Mouse (Mus musculus) bone marrow macrophage, adult 2 months (primary cell): ENCODE measurements around the gene Syt2. TPM values are rescaled to one million over a fixed set of nuclear protein-coding genes. Genes with fewer than 3 reads are reported as not detected.

Experiments used
- H3K27ac ChIP-seq: 2 replicates; pipeline ENCODE4 v1.5.1; 2012; ENCODE audit warnings: low read depth, low read length; ENCODE audit not compliant: insufficient read depth
- H3K4me1 ChIP-seq: 2 replicates; pipeline ENCODE4 v1.6.1; 2012; ENCODE audit warnings: low read length; ENCODE audit not compliant: control insufficient read depth, insufficient read depth
- H3K4me3 ChIP-seq: 2 replicates; pipeline ENCODE4 v1.5.1; 2012; ENCODE audit warnings: mild to moderate bottlenecking, low read length, moderate library complexity; ENCODE audit not compliant: insufficient read depth
- CTCF ChIP-seq: IDR thresholded peaks from 2 replicates; pipeline ENCODE4 v1.5.1; 2012; ENCODE audit warnings: low read depth, mild to moderate bottlenecking, low read length, moderate library complexity
- POLR2A ChIP-seq: IDR thresholded peaks from 2 replicates; pipeline ENCODE4 v1.6.1; 2012; ENCODE audit warnings: mild to moderate bottlenecking, low read depth, low read length, borderline replicate concordance
- polyA plus RNA-seq: library from polyadenylated mRNA; stranded (reverse); fragments of >200 nt; gene quantifications from 2 replicates; pipeline ENCODE4 v1.2.4, GENCODE M21; 2012; ENCODE audit not compliant: missing spikeins, insufficient read depth, insufficient read length

Gene Syt2
- polyA plus RNA-seq, 1 experiment: not detected

DNA sequence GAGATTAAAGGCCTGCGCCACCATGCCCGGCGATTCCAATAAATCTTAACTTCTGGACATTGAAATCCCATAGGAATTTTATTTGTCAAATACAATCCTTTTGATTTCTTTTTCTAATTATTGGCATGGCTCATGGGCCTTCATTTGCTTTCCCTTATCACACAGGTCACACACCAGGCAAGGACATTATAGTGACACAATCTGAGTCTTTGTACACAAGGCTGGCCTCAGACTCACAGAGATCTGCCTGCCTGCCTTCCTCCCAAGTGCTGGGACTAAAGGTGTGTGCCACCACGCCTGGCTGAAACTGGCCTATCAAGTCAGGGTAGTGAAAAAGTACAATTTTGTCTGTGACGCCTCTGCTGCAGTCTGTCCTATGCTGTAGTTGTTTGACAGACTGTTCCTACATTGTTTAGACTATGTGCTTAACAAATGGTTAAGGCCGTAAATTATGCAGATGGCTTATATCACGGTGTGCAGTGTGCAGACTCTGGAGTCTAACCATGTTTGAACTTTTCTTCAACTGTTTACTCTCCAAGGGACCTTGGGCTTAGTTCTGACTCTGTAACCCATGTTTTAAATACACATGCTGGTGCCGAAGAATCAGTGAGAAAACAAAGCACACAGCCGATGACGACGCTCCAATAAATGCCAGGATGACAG, 117.4 kb downstream of the Syt2 start:
- Histone ChIP-seq H3K4me3 (no peak overlapping the region), H3K4me1 (no peaks in the 10 kb centered on the region), H3K27ac (no peak overlapping the region)
- TF ChIP-seq POLR2A: no peak
- no peak for TF ChIP-seq CTCF

DNA sequence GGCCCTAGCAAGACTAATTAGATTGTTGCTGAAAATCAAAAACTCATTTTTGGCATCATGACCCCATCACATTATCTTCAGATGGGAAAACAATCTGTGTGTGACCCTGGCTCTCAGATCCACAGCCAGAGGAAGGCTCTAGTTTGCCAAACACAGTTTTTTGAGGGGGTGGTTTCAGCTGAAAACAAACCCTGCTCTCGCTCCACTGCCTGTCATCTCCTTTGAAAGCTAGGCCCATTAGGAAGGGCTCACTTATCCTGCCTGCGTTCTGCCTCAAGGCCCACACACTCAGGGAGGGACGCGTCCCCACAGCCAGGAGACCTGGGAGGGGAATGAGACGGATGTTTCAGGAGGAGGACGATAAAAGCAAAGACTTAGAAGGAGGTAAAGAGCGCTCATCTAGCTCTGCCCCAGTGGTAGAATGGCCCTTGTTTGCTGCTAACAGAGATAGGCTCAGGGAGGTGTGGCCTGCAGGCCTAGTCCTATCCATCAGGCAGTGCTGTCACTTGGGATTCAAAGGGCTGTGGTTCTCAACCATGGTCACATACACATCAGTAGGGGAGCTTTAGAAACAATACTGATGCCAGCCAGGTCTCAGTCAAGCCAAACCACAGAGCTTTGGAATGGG, 118.5 kb downstream of the Syt2 start:
- Histone ChIP-seq H3K27ac (no peak overlapping the region), H3K4me1 (no peaks in the 10 kb centered on the region), H3K4me3 (no peak overlapping the region)
- TF ChIP-seq CTCF (no peak), POLR2A (no peak)

DNA sequence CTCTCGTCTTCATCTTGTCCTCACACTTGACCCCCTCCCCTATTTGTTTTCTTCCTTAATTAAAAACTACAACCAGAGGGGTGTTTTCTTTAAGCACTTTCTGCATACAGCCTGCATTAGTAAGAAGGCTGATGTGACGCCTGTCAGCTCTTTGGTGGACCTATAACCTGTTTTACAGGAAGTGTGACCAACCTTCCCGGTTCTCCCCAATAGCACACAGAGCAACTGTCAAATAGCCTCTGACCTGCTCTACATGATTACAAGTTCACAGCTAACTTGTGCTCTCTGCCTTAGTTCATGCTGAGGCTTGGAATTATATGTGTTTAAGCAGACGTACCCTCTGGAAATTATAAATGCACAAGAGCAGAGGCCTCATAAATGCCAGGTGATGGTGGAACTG, 120.0 kb downstream of the Syt2 start:
- TF ChIP-seq POLR2A: no peak
- no peak for TF ChIP-seq CTCF
- Histone ChIP-seq H3K4me1 (peaks cover 9% of the 10 kb centered on the region), H3K4me3 (no peak overlapping the region), H3K27ac (no peak overlapping the region)

DNA sequence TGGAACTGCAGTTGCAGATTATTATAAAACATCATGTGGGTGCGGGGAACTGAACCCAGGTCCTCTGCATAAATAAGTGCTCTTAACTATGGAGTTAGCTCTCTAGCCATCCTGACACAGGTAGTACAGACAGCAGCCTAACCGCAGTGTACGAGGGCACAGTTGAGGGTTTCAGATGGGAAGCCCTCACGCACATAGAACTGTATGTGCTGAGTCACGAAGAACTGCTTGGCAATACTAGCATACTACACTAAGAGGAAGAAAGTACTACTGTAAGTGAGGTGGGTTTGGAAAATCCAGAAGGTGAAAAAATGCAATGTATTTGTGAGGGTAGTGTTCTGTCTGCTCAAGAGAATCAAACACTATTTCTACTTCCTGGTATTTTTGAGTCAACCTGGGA, 123.8 kb downstream of the Syt2 start:
- Histone ChIP-seq H3K4me3 (no peak overlapping the region), H3K4me1 (peaks cover 40% of the 10 kb centered on the region), H3K27ac (no peak overlapping the region)
- no peak for TF ChIP-seq CTCF
- TF ChIP-seq POLR2A: no peak

DNA sequence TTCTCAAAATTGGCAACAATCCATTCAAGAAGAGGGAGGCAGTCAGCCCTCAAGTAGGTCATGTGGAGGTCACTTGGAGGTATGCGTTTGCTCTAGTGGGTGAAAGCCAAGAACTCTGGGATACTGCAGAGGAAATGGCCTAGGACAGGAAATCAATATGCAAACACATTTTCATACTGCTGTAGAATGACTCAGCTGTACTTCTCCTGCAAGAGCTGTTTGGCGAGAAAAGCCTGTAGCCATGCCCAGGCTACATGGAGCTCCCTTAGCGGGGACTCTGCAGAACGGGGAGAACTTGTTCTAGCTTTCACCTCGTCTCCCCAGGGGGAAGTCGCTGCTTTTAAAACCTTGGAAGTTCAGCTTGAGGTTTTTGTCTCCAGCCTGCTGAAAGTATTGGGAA, 124.9 kb downstream of the Syt2 start:
- H3K4me3 ChIP-seq: no peak overlapping the region
- peak overlapping the region; percentile 69 for H3K27ac ChIP-seq

DNA sequence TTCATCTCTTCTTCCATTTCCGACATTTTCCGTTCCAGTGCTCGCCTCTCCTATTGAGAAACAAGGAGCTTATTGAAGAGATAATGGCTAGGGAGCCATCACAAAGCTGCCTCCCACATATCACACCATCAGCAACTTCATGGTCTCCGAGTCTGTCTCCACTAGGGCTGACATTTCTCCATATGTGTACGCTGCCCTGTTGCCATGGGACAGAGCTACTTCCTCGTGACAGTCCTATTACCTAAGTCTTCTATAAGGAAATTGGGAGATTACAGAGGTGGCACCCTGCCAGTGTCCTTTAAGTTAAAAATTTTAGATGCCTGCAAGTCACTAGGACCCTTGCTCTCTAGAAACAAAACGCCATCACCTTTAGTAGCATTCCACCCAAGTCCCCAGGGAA, 125.5 kb downstream of the Syt2 start:
- Histone ChIP-seq H3K4me3 (no peak overlapping the region), H3K27ac (peak overlapping the region; percentile 69), H3K4me1 (peaks cover 49% of the 10 kb centered on the region)
- TF ChIP-seq POLR2A (no peak), CTCF (no peak)

More for the DNA sequence above, 124.9 kb downstream of the Syt2 start:
- H3K4me1 ChIP-seq: peaks cover 47% of the 10 kb centered on the region
- TF ChIP-seq CTCF (no peak), POLR2A (no peak)

DNA sequence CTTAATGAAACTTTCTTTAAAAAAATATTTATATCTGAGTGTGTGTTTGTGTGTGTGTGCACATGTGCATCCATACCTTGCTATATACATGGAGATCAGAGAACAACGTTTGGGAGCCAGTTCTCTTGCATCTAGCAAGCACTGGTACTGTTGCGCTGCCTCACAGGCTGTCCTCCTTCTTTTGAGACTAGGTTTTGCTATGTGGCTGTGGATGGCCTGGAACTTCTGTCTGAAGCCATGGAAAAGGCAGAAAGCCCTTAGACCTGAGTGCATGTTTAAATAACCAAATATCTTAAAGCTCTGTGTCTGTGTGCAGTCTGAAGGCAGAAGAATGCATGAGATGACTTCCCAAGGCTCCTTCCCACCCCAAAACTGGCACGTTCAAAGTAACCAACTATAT, 126.3 kb downstream of the Syt2 start:
- no peak for TF ChIP-seq CTCF
- TF ChIP-seq POLR2A: no peak

DNA sequence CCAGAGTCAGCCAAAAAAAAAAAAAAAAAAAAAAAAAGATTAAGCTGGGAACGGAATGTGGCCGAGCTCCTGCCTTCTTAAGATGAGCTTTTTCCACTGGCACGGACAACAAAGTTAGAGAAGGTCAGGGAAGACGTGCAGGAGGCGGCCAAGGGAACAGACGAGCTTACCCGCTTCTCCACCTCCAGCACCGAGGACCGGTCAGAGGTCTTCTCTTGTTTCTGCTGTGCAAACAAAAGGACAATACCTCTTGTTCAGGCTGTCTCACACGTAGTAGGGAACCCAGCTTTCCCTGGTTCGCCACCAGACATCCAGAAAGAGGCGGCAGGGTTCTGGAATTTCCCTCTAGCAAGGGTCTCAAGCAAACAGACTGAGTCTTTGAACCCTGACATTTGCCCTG, 126.8 kb downstream of the Syt2 start:
- Histone ChIP-seq H3K4me3 (no peak overlapping the region), H3K4me1 (peaks cover 49% of the 10 kb centered on the region), H3K27ac (no peak overlapping the region)
- TF ChIP-seq CTCF (no peak), POLR2A (no peak)

More for the DNA sequence above, 126.3 kb downstream of the Syt2 start:
- H3K27ac ChIP-seq: no peak overlapping the region
- peaks cover 49% of the 10 kb centered on the region for H3K4me1 ChIP-seq
- no peak overlapping the region for H3K4me3 ChIP-seq

DNA sequence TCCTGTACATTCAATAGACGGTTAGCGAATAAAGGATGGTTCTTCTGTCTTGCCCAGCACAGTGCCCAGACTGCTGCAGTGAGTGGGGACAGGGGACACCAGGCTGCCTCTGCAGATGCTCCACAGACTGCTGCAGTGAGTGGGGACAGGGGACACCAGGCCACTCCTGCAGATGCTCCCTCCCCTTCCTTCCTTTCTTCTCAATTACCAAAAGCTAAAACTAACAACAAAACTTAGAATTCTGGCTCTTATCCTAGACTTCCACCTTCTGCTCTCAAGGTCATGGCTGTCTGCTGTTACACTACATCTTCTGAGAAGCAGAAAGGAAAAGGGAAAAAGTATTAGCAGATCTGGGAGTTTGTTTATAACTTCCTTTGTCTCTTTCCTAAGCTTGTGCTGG, 127.8 kb downstream of the Syt2 start:
- TF ChIP-seq POLR2A (no peak), CTCF (no peak)
- Histone ChIP-seq H3K27ac (no peak overlapping the region), H3K4me1 (peaks cover 49% of the 10 kb centered on the region), H3K4me3 (no peak overlapping the region)

DNA sequence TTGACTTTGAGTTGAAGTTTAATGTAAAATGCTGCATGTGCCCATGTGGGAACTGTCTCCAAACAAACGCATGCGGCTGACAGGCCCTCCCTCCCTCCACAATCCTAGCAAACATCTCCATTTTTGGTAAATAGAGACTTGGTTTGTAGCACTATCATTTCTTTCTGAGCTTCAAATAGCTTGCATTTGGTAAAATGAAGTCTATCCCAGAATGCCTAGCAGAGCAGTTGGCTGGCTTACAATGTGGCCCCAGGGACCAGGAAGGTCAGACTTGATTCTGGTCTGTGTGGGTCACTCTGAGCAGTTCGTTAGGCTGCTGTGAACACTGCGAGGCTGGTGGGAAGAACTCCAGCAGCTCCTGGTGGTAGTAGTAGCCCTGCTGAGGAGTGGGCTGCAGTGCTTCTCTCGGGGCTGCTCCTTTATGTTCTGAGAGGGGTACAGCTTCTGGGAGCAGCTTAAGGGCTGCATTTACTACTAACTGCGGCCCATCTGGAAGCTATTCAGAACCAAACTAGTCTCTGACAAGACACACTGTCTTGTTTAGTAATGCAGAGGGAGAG, 128.3 kb downstream of the Syt2 start:
- TF ChIP-seq POLR2A (no peak), CTCF (no peak)
- H3K27ac ChIP-seq: no peak overlapping the region
- H3K4me1 ChIP-seq: peaks cover 49% of the 10 kb centered on the region
- no peak overlapping the region for H3K4me3 ChIP-seq

DNA sequence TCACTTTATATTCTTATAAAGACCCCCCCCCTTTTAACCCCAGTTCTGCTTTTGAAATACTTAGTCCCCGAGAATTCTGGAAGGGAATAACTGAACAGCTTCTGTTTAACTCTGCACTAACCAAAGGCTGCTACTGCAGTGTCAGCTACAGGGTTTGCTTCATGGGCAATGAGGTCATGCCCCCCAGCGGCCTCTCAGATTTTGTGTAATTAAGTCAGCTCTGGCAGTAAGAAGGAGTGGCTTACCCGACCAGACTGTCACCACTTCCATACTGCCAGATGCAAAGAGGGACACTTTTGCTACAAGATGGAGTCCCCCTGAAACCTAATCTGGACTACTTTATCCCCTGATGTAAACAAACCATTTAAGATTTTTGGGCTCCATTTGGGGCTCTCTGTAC, 129.2 kb downstream of the Syt2 start:
- TF ChIP-seq POLR2A (no peak), CTCF (no peak)
- H3K4me1 ChIP-seq: peaks cover 45% of the 10 kb centered on the region
- no peak overlapping the region for H3K4me3 ChIP-seq
- H3K27ac ChIP-seq: no peak overlapping the region
